Mouse (Mus musculus) cortical plate, adult 2 months (tissue): ENCODE data around the gene Cd4. TPM values are rescaled to one million over a fixed set of nuclear protein-coding genes. Genes with fewer than 3 reads are reported as not detected.
A peak's percentile ranks its signal among the peaks of the same experiment; 100 is the strongest.

Experiments used
- H3K27ac ChIP-seq: fragments of 200-500 bp; 2 replicates; pipeline ENCODE4 v1.5.1; 2012; ENCODE audit warnings: low read length, control low read depth, inconsistent platforms; ENCODE audit not compliant: insufficient read depth
- H3K4me1 ChIP-seq: fragments of 200-500 bp; 2 replicates; pipeline ENCODE4 v1.6.1; 2011; ENCODE audit warnings: low read length; ENCODE audit not compliant: control insufficient read depth, insufficient read depth
- H3K4me3 ChIP-seq: fragments of 200-500 bp; 2 replicates; pipeline ENCODE4 v1.5.1; 2011; ENCODE audit warnings: mild to moderate bottlenecking, low read length, control low read depth; ENCODE audit not compliant: insufficient read depth
- CTCF ChIP-seq: fragments of 200-500 bp; IDR thresholded peaks from 2 replicates; pipeline ENCODE4 v1.5.1; 2011; ENCODE audit warnings: mild to moderate bottlenecking, control low read depth, low read length; ENCODE audit not compliant: insufficient read depth; ENCODE audit errors: extremely low read depth
- POLR2A ChIP-seq: fragments of 200-500 bp; IDR thresholded peaks from 2 replicates; pipeline ENCODE4 v1.6.1; 2011; ENCODE audit warnings: mild to moderate bottlenecking, low read length, control low read depth; ENCODE audit not compliant: insufficient read depth; ENCODE audit errors: extremely low read depth
- polyA plus RNA-seq: library from polyadenylated mRNA; depleted of rRNA; stranded (reverse); fragments of >200 nt; gene quantifications from 2 replicates; pipeline ENCODE4 v1.2.3, GENCODE M21; 2012

Gene Cd4
- polyA plus RNA-seq, 1 experiment: 4.7 TPM

DNA sequence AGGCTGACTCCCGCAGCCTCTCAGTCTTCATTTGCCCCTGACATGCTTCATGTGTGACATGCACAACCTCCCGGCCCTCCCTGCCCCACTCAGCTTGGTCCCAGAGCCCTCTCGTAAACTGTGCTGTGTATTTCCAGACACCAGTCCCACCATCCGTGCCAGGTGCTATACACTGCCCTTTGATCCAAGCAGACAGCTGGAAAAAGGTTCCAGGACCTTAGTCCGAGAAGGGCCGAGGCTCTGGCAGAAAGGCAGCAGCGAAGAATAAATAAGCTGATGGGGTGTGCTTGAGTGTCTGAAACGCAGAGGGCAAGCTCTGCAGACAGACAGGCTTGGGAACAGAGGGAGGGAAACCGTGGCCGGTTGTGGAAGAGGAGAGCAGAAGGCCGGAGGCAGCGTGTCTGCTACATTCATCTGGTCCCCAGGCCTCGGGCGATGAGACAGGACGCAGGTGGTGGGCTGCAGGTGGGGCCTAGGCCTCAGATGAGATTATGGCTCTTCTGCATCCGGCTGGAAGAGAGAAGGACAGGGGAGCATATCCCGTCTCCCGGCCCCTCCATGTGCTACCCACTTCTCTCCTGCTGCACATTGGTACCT lies 22.2 kb downstream of the Cd4 start:
- Histone ChIP-seq H3K27ac (no peak overlapping the region), H3K4me3 (no peak overlapping the region), H3K4me1 (0 out of 2 replicates have a peak, but pooled peaks cover 3% of the 10 kb centered on the region)
- TF ChIP-seq POLR2A (no peak), CTCF (no peak)

GRCm38 (mm10) chr6:124863658-124864298 lies 24.2 kb downstream of the Cd4 start, which contains the start of gene Gpr162:
Gene Gpr162 (minus strand): TSS chr6:124863983.
- H3K4me1 ChIP-seq: peaks cover 4% of the 10 kb centered on the region
- peak within 1 kb of the TSS; percentile 95 for H3K27ac ChIP-seq
- H3K4me3 ChIP-seq: peak within 1 kb of the TSS; percentile 92
- TF ChIP-seq POLR2A (peak; percentile 87), CTCF (no peak)

DNA sequence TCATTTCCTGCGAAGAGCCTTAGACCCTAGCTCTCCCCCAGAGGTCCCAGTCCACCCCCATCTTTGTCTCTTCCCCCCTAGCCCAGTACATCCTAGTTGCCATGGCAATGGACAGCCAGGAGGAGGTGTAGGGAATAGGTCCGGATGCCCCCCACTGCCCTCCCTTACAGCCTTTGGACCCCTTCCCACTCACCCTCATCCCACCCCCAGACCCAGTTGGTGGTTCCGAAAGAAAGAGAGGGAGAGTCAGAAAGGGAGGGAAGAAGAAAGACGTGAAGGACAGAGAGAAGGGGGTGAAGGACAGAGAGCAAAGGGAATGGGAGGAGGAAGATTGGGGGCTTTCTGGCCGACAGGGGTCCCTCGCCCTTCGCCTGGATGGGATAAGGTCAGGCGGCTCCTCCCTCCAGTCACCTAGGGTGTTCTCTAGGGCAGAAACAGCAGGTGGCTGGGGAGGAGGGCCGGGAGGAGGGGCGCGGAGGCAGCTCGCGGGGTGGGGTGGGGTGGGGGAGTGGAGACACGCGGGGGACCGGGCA lies 24.8 kb downstream of the Cd4 start:
- H3K4me3 ChIP-seq: peak overlapping the region; percentile 92
- TF ChIP-seq CTCF: no peak
- TF ChIP-seq POLR2A: no peak
- H3K27ac ChIP-seq: peak overlapping the region; percentile 95
- peaks cover 4% of the 10 kb centered on the region for H3K4me1 ChIP-seq

- TF ChIP-seq POLR2A (peak; percentile 65), CTCF (no peak)
- Histone ChIP-seq H3K4me1 (peaks cover 4% of the 10 kb centered on the region), H3K4me3 (peak overlapping the region; percentile 92), H3K27ac (peak overlapping the region; percentile 95)
These were observed 25.5 kb downstream of the Cd4 start for GRCm38 (mm10) chr6:124862406-124863124.

DNA sequence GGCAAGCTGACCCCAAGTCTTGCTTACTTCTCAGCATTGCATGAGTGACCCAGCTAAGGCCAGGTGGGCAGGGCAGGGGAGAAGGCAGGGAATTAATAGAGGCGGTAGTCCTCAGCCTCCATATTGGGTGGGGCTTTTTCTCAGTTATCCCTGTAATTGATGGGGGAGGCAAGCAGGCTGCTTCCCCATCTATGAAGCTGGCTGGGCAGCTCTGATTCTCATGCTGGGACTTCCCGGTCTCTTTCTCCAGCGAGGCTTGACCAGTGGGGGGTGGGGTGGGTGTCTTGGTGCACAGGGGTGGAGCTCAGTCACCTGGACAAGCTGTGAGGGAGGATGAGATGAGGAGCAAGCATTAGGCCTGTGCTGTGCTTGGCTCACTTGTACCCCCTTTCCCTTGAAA lies 26.2 kb downstream of the Cd4 start:
- Histone ChIP-seq H3K4me3 (peak overlapping the region; percentile 92), H3K27ac (peak overlapping the region; percentile 27), H3K4me1 (peaks cover 4% of the 10 kb centered on the region)
- TF ChIP-seq POLR2A (no peak), CTCF (no peak)

DNA sequence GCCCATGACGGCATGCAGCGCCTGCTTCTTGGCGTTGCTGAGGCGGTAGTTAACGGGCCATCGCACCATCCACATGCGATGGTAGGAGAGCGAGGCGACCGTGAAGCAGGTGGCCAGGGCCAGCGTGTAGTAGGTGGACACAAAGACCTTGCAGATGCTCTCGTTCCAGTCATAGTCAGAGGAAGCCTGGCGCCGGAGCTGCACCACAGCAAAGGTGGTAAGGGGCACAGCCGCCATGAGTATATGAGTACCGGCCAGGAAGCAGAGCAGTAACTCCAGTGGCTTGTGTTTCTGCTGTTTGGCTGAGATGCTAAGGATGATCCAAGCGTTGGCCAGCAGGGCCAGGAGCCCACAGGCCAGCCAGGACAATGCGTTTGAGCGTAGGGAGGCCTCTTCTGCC lies 26.8 kb downstream of the Cd4 start:
- peak overlapping the region; percentile 92; the same call in 1 of the 2 replicates for H3K4me3 ChIP-seq
- H3K4me1 ChIP-seq: peaks cover 4% of the 10 kb centered on the region
- H3K27ac ChIP-seq: 0 out of 2 replicates have a peak overlapping the region, but pooled peaks have one; percentile 16

GRCm38 (mm10) chr6:124860511-124860910 lies 27.5 kb downstream of the Cd4 start:
- H3K27ac ChIP-seq: no peak overlapping the region

More for the DNA sequence above, 26.8 kb downstream of the Cd4 start:
- TF ChIP-seq CTCF (no peak), POLR2A (no peak; the same call in 1 of the 2 replicates)

DNA sequence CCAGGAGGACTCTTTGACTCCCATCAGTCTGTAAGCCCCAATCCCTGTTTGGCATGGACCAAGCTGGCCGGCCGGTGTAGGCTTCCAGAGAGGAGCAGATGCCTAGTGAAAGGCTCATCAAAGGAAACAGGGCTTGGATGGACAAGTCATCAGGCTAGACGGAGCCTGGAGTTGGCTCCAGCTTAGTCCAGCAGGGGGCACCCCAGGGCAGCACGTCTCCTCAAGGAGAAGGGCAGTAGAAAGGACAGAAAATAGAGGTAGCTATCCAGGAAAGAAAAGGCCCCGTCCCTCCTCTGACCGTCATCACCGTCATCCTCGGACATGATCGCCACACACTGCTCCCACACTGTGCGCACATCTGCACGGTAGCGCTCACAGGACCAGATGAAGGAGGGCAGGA lies 28.3 kb downstream of the Cd4 start:
- Histone ChIP-seq H3K4me3 (peak overlapping the region; percentile 9; the same call in 1 of the 2 replicates), H3K4me1 (peaks cover 4% of the 10 kb centered on the region), H3K27ac (peak overlapping the region; percentile 17; the same call in 1 of the 2 replicates)
- TF ChIP-seq CTCF: peak; percentile 80
- TF ChIP-seq POLR2A: peak; percentile 45; the same call in 1 of the 2 replicates

More at GRCm38 (mm10) chr6:124860511-124860910, 27.5 kb downstream of the Cd4 start:
- Histone ChIP-seq H3K4me1 (peaks cover 4% of the 10 kb centered on the region), H3K4me3 (no peak overlapping the region)
- no peak for TF ChIP-seq CTCF

DNA sequence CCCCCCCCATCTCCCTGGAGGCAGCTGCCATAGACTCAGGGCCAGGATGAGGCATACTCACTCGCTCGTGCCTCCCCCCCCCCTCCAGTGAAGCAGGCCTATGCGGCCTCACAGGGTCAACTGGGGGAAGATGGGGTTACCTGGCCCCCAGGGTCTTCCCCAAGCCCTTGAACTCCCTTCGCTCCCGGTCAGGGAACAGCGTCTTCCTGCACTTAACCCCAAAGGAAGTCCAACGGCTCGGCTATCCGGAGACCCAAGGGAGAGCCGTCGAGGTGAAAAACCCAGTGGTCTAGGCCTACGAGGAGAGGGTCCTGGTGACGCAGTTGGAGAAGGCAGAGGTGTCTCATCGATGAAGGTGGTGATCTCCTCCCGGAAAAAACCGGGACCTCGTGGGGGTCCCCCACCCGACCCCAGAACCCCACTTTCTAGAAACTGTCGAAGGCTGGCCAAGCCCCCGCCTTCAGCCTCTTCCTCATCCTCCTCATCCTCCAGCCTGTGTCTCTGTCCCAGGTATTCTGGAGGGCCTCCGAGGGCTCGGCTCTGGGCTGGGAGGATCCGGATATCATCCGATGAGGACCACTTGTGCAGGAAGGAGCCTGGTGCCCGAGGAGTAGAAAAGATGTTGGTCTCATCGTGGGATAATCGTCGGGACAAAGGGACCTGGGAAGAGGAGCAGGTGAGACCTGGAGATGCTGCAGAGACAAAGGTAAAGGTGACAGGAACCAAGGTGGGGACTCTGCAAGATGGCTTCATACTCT lies 29.3 kb downstream of the Cd4 start:
- no peak for TF ChIP-seq CTCF
- no peak for TF ChIP-seq POLR2A

More for the DNA sequence above, 29.3 kb downstream of the Cd4 start:
- peaks cover 4% of the 10 kb centered on the region for H3K4me1 ChIP-seq
- no peak overlapping the region for H3K4me3 ChIP-seq
- no peak overlapping the region for H3K27ac ChIP-seq
